Mouse (Mus musculus) megakaryocyte-erythroid progenitor cell, adult 5-6 weeks (primary cell): ENCODE results near the gene Zfhx3. TPM values are rescaled to one million over a fixed set of nuclear protein-coding genes. Genes with fewer than 3 reads are reported as not detected.

Source experiments
- ATAC-seq: replicated peaks from 2 replicates; pipeline ENCODE4 v1.8.0; 2016; ENCODE audit warnings: mild to moderate bottlenecking, inconsistent platforms; ENCODE audit not compliant: severe bottlenecking, poor library complexity, low FRiP score, low TSS enrichment
- total RNA-seq, 2 experiments: library from RNA; stranded (forward) in 1 of 2; stranded (reverse) in 1 of 2; fragments of 200-1000, 215-1000 nt in 1 of 2; fragments of >200 nt in 1 of 2; fragmentation: Nextera tagmentation in 1 of 2; gene quantifications; 2 replicates each; pipeline ENCODE4 v1.2.3; 2014 to 2017

Gene Zfhx3
- total RNA-seq, 2 experiments from 2014 or later = 0.28 to 2.9 TPM

DNA sequence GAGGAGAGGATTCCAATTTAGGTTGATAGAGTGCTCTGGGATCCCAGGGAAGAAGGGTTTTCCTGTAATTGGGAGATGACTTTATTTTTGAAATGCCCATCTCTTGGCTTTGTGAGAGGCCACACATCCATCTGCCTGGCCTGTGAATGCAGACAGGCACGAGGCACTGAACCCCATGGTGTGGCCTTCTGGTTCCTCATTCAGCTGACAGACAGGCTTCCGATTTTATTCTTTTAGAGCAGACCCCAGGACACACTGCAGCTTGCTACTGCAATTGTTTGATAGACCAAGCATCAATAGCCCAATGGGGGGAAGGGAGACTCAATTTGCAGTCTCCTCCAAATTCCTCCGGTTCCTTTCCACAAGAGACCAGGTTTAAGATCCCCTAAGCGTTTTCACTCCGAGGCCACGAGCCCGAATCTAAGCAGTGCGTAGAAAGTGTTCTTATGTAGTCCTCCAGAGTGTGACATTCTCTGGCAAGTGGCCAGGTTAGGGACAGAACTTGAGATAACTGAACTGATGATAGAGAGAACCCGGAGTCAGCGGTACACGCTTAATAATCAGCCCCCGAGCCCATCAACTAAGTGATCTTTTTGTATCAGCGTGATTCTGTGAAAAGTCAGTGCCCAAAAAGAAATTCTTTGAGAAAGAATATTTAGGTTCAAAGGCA is 275.9 kb downstream of the Zfhx3 start:
- no peak for ATAC-seq

DNA sequence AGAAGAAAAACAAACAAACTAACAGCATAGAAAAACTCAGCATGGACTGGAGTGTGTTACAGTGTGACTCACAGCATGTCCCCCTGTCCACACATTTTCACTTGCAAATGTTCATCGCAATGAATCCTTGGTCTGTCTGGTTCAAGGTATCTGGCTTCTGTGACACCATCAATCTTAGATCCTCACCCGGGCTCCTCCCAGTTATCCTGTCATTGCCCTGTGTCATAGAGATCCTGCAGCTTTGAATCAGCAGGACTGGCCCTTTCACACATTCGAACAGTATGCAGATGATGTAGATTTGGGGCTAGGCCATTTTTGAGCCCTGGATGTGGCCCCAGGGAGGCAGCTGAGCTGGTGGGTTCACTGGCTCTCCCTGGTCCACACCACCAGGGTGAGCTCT is 278.1 kb downstream of the Zfhx3 start:
- no peak for ATAC-seq

DNA sequence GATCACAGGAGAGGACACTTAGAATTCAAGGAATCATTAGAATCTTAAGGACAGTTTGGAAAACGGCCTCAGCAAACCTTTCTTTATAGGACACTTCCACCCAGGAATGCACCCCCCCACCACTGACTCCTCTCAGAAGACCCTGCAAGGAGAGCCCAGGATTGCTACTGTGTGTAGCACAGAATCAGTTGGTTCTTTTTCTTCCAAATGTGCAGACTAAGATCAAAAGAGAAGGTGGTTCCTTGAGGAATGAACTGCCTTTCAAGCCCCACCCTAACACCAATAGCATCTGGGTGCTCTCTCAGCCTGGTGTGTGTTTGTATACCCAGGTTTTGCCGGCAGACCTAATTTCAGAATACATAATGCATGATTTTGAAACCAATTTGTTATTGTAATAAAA is 279.6 kb downstream of the Zfhx3 start:
- no peak for ATAC-seq

DNA sequence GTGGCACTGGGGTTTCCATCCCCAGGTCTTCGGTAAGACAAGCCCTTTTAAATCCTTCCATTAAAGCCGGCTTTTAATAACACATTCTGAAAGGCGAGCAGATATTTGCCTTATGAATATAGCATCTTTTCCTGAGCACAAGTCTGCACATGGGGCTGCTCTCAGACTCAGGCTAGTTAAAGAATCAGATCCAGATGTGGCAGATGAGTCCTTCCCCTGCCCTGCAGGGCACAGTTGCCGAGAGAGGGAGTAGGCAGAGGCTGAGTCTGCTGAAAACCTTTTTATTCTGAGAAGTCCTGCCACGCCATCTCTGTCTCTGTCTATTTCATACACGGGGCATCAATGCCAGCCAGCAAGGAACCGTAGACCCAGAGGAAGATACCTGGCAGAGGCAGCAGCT is 289.9 kb downstream of the Zfhx3 start:
- ATAC-seq = no peak

DNA sequence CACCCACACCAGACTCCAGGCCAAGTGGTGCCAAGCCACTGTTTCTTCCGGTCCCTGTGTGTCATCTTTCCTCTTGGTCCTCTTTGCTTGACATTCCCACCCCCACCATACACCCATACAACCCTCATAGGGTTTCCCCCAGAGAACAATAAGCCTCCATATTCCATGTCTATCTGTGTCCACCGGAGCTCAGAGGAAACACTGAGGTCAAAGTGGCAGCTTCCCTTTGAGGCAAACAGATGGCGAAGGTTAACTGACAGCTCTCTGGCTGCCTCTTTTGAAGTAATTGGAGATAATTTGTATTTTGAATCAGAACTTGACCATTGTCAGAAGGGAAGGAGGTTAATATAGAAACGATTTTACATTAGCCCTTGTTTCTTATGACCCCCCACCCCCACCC is 292.0 kb downstream of the Zfhx3 start:
- no peak for ATAC-seq

DNA sequence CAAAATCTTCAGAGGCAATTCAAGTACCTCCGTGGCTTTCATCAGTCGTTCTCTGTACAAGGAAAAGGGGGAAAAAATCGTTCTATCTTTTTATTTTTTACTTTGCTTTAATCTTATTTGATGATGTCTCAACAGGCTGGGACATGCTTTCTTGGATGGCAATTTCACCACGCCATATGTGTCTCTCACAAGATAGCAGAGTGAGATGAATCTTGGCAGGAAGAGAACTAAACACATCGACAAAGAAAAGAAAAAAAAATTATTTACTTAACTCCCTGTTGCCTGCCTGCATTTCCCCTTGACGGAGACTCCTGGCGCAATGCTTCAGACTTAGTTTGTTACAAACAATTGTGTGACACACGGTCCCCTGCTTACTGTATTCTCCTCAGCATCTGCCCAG is 294.3 kb downstream of the Zfhx3 start:
- no peak for ATAC-seq

DNA sequence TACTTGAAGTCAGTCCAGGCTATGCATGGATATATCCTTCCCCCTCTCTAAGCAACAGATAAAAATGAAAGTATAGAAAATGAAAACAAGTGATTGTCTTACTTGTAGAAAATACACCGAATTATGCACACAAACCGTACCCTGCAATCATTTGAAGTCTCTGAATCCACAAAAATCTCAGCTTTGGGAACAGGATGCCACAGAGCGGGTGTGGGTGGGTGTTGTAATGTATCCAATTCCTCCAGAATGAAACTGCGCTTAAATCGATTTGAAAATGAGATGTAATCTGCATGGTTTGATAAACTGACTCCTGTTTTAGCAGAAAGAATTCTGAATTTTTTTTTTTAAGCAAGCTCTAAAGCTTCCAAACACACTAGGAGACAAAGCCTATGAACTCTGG is 297.1 kb downstream of the Zfhx3 start:
- no peak for ATAC-seq

DNA sequence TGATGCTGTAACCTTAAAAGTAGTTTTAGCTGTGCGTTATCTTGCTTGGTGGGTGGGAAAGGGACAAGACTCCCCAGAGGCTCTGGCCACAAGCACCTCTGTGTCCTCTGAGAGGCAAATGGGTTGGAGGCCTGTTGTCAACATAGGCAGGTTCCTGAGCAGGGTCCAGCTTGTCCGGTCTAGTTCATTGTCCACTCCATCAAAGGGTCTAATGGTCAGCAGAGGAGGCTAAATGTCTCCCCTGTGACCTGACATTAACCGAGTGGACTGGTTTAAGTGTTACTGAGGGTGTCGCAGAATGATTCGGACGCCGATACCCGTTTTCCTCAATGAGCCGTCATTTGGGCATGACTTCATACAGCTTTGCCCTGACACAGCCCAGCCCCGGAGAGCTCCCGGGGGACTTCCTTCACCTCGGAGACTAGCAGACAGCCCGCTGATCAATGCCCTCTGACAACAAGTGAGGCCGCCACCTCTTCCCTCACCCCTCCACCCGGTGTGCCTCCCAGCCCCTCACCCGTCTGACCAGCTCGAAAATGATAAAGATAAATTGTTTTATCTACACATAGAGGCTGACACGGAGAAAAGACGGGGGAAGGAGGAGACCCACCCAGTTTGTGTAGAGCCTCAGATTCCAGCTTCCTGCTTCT is 298.7 kb downstream of the Zfhx3 start:
- no peak for ATAC-seq

DNA sequence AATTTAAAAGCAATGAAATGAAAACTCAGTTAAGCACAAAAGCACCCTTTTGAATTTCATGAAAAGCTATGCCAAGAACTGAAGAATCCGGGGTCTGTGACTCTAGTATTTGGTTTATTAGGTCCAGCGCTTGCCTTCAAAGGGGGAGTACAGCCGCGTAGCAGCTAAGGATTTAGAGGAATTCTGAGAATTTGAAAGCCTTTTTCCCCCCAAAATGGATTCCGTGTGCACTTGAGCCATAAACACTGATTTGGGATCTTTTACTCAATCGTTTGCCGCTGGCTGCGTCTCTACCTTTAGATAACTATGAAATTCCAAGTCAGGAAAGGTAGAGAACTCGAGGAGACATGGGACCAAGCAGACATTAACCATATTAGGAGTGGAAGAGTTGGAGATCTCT is 300.8 kb downstream of the Zfhx3 start:
- ATAC-seq = no peak

DNA sequence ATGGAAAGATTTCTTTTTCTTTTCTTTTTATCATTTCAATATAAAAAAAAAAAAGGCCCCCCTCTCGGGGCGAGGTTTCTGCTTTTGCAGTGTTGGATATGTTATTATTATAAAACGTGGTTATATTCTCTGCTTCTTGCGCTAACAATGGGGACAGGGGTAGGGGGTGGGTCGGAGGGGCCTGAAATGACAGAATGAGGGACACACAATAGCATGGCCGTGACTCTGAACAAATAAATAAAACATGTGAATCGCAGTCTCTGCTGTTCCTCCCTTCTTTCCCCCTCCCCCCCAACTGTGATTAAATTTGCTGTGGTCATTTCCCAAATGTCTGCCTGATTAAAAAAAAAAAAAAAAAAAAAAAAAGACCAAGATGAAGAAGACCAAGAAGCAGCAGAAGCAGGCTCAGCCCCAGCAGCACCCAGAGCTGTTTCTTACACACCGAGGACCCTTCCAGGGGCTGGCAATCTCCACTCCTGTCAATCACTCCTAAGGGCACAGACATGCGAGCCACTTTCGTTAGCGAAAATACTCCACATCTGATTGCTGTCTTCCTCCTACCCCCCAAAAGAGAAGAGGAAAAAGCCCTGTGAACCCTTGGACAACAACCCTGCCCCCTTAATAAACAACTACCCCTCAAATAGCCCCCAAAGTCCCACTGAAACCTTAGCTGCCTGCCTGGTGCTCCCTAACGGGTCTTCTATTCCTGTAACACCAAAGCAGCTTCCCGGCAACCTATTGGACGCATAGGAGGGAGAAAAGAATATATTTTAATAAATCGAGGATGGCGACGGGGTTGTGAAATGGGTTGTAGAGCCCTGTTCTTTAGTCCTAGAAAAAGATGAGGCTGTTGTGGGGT is 302.4 kb downstream of the Zfhx3 start:
- ATAC-seq = no peak

DNA sequence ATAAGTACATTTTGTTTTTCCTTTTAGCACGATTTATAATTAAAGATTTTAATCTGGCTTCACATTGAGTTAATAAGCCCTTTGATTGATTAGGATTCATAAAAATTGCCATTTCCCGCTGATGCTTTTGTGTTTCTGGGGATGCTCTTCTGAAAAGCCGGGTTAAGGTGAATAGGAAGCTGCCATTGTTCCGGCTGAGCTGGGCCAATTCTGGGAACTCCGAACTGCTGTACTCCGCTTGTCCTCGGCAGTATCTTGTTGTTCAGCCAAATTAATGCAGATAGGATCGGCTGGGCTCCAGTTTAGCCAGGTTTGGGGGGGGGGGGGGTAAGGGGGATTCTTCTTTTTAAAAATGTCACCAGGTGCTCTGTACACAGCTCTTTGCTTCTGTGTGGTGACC is 303.1 kb downstream of the Zfhx3 start:
- no peak for ATAC-seq

DNA sequence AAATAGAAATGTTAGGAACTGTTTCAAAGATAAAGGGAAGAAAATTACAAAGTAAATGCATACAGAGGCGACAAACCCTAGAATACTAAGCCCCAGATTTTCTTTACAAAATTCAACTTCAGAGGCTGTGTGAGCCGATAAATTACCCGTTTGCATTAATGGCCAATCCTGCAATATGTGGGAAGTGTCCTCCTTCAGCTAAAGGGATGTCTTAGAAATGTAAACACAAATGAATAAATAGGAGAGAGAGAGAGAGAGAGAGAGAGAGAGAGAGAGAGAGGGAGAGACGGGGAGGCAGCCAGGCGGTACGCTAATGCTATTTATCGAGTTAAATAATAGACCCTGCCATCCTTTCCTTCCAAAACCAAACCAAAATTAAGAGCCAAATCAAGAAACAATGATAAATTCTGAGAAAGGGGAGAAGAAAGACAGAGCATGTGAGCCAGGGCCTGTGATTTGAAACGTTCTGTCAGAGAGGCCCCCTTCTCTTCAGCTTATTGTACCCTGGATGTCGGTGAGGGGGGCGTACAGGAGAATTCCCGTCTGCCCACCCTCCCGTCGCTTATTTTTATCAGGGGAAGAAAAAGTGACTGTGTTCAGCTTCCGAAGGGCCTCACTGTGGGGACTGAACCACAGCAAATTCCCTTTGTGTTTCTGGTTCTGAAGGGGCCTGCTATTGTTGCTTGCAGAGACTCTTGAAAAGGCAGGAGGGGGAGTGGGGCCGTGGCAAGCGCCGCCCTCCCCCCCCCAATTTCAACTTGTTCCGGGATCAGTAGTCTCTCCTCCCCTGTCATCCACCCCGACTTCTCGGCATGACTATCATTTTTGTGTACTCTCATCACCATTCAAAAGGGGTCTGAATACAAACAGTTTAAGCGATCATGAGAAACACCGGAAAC is 303.8 kb downstream of the Zfhx3 start:
- no peak for ATAC-seq

DNA sequence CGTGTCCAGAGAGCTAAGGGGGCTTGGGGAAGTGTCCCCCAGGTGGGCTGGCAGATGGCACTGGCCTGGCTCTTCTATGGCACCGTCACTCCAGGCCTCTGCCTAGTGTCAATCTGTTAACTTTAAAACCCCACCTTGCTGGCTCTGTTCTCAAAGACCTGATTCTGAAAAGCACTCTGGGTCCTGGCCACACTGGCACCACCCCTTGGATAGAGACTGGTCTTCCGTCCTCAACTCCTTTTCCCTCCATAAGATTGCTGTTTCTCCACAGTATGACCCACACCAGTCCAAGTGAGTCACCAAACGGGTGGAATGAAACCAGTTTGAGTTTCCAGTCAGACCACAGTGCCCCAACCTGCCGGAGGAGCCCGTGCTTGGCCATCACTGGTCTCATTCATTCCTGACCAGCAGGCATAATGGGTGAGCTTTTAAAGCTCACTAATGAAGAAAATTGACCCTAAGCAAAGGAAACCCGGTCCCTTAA is 304.5 kb downstream of the Zfhx3 start:
- ATAC-seq = no peak

DNA sequence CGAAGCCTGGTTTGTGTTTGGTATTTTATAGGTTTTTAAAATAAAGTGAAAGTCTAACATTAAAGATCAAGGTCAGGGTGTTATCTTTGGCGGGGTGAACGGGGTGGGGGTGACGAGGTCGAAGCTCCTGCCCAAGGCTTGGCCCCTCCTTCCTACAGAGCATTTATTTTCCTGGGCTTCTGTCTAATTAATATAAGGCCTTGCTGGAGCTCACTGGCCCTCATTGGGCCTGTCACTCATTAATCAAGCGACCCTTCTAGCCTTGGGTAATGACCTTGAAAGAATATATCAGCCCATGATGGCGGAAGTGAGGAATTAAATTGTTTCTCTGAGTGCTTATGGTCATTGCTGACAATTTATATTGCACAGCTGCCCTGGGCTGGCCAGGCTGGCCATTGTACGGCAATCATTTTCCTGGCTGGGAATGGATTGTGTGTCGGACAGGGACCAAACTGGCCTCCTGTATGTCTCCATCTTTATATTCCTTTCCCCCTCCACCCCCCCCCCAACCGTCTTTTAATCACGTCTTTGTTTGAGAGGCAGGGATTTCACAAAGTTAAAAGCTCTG is 322.2 kb downstream of the Zfhx3 start:
- ATAC-seq = no peak

DNA sequence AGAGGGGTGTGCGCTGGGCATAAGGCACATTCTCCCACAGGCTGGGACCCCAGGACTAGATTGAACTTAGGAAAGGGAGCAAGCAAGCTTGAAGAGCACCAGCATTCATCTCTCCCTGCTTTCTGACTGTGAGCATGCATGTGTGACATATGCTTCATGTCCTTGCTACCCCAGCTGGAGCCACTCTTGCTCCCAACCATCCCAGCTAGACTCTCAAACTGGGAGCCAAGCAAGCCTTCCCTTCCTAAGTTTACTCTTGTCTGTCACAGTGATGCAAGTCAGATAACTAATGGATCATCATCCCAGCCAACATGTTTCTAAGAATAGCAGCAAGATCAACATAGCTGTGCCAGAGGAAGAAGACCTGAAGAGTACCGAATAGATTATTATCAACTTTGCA is 335.5 kb downstream of the Zfhx3 start:
- no peak for ATAC-seq

DNA sequence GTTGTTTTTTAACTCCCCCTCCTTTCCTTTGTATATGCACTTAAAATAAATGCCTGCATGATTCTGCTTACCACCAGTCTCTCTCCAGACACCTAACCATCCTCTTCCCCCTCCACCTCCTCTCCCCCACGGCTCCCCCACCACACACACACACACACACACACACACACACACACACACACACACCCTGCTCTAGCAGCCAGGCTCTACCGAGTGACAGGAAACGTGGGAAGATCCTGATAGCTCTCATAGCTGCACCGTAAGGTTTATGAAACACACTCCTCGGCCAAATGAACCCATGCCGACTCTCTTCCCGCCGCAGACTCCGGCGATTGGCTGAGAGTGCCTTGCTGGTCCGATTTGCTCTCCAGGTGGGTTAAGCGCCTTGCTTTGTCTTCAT is 339.5 kb downstream of the Zfhx3 start:
- ATAC-seq = 0 out of 2 replicates have a peak, but pooled peaks have one; percentile 26

DNA sequence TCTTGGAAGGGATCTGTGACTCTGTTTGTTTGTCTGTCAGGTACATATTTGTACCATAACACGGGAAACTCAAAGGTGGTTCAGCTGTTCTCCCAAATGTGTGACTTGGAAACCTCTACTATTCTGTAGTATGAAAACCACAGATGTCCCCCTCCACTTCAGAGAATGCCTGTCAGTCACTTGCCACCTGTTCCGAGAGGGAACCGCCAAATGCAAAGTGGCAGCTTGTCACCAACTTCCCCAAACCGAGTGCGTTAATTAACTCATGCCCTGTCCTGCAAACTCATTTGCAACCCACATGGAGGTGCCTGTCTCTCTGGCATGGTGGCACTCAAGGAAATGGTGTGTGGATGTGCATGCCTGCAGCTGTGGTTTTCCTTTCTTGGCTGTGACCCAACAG is 343.7 kb downstream of the Zfhx3 start:
- ATAC-seq = no peak

DNA sequence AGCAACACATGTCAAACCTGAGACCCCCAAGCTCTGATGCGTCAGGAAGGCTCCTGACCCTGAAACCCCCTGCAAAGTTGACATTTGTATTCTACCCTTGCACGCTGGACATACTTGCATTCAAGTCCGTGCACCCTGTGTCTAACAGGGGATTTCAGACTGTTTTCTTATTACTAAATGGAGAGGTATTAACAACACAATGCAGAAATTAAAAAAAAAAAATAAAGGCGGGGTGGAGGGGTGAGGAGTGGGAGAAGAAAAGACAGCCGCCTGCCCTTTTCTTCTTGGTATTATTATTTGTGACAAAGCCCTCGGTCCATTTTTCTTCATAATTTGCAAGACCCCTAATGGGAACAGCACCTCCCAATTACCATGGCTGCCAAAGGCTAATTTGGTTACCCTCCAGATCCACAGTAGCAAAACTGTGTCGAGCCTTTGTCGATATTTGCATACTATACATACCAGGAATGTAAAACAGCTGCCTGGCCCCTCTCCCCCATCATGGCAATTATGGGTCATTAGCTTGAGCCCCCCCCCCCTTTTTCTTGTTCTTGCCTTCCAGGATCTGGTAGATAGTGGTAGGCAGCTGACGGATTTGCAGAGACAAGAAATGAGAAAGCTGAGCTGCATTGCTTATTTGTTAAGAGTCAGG is 358.6 kb downstream of the Zfhx3 start:
- ATAC-seq = no peak

DNA sequence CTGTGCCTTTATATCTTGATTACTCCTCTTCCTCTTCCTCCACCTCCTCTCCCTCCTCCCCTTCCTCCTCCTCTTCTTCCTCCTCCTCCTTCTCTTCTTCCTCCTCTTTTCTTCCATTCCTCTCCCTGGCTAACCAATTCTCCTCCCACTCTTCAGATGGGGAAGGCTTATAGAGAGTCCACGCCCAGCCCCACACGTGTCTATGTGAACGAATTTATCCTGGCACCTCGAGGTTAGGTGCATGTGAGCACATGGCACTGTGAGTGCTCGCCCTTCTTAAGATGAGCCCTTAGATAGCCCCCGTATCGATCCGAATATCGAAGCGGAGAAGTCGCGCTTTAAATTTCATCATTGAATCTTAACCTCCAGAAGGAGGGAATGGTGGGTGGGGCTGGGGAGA is 359.2 kb downstream of the Zfhx3 start:
- ATAC-seq = no peak
